Mouse (Mus musculus): ENCODE data around the gene Pgbd1. TPM values are rescaled to one million over a fixed set of nuclear protein-coding genes. Genes with fewer than 3 reads are reported as not detected.
"Not testable (repeated sequence)": the region's sequence is repeated elsewhere in the genome, so short reads cannot be mapped to it uniquely, and the experiment has no call there.

The Pgbd1 gene
- polyA plus RNA-seq, 1 experiment from 2014 or later = 4.6 TPM

- H3K4me1 ChIP-seq (ENCODE audit: control insufficient read depth, insufficient read depth, low read length) = peaks cover 4% of the 10 kb centered on the region; the same call in 1 of the 2 replicates
- WGBS = 77% methylated on average over 11 of the region's 11 CpGs
- no peak overlapping the region for H3K9ac ChIP-seq (ENCODE audit: low read depth, low read length)
- no peak for ATAC-seq
- H3K27ac ChIP-seq (ENCODE audit: low read length) = no peak overlapping the region
- H3K36me3 ChIP-seq (ENCODE audit: control insufficient read depth, insufficient read depth, low read length) = no peaks in the 10 kb centered on the region
- no peak overlapping the region for H3K4me2 ChIP-seq (ENCODE audit: low read length)
- no peak overlapping the region for H3K4me3 ChIP-seq (ENCODE audit: low read depth, low read length)
- no peaks in the 10 kb centered on the region; the same call in 1 of the 2 replicates for H3K27me3 ChIP-seq (ENCODE audit: control insufficient read depth, insufficient read depth, low read depth, low read length)
- H3K9me3 ChIP-seq (replicated peaks; ENCODE audit: control insufficient read depth, low read length, poor library complexity, severe bottlenecking) = no peaks in the 10 kb centered on the region
Measured at GRCm38 (mm10) chr13:21407341-21407740, 33.5 kb downstream of the Pgbd1 start.

DNA sequence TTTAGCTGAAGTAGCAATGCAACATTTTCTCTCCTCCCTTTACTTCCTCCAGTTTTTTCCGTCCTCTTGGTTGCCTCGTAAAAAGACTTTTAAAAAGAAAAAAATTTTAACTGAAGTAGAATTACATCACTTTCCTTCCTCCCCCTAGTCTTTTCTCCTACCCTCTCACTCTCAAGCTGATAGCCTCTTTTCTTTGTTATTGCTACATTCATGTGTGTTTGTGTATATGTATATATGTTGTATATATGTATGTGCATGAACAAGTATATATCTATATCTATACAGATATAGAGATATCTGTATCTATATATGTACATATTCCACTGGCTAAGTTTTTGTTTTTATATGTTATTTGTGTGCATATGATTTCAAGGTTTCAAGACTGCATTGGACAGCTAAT, 38.0 kb downstream of the Pgbd1 start:
- H3K9me3 ChIP-seq (replicated peaks; ENCODE audit: control insufficient read depth, low read length, poor library complexity, severe bottlenecking) = no peaks in the 10 kb centered on the region
- peak; percentile 53; the same call in 1 of the 2 replicates for ATAC-seq
- H3K4me3 ChIP-seq (ENCODE audit: low read depth, low read length) = peak overlapping the region; percentile 88
- peak overlapping the region; percentile 81; the same call in 1 of the 2 replicates for H3K27ac ChIP-seq (ENCODE audit: low read length)
- H3K4me2 ChIP-seq (ENCODE audit: low read length) = peak overlapping the region; percentile 71
- no peaks in the 10 kb centered on the region; the same call in 1 of the 2 replicates for H3K27me3 ChIP-seq (ENCODE audit: control insufficient read depth, insufficient read depth, low read depth, low read length)
- H3K9ac ChIP-seq (ENCODE audit: low read depth, low read length) = peak overlapping the region; percentile 86
- 0% methylated on average over 2 of the region's 2 CpGs for WGBS
- peaks cover 8% of the 10 kb centered on the region for H3K36me3 ChIP-seq (ENCODE audit: control insufficient read depth, insufficient read depth, low read length)
- H3K4me1 ChIP-seq (ENCODE audit: control insufficient read depth, insufficient read depth, low read length) = peaks cover 28% of the 10 kb centered on the region

DNA sequence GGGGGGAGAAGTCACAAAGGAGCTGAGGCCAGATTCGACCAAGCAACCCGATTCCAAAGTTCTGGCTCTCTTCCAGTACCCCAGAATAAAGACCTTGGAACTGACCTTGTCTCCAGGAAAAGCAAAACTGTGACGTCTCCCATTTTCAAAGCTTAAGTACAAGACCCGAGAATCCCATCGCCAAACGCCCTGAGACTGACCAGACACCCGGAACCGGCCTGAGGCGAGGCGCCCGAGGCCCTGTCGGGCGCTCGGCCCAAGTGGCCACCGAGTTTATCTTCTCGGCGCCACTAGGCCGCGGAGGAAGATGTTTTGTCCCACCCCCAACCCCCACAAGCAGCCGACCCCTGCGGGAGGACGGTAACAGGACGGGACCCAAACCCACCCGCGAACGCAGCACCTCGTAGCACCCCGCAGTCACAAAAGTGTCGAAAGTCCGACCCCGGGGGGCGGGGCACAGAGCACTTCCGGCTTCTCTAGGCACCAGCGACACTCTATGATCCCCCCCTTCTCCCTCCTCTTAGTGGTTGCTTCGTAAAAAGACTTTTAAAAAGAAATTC, 38.5 kb downstream of the Pgbd1 start, which contains the start of gene Zkscan3:
Gene Zkscan3 (minus strand): TSS at position 469 of the 560 bp plus-strand sequence.
- Histone ChIP-seq H3K9ac (ENCODE audit: low read depth, low read length) (peak within 1 kb of the TSS; percentile 86), H3K9me3 (replicated peaks; ENCODE audit: control insufficient read depth, low read length, poor library complexity, severe bottlenecking) (no peaks in the 10 kb centered on the region), H3K27ac (ENCODE audit: low read length) (peak within 1 kb of the TSS; percentile 81), H3K27me3 (ENCODE audit: control insufficient read depth, insufficient read depth, low read depth, low read length) (no peaks in the 10 kb centered on the region; the same call in 1 of the 2 replicates), H3K36me3 (ENCODE audit: control insufficient read depth, insufficient read depth, low read length) (peaks cover 8% of the 10 kb centered on the region), H3K4me3 (ENCODE audit: low read depth, low read length) (peak within 1 kb of the TSS; percentile 88), H3K4me2 (ENCODE audit: low read length) (peak within 1 kb of the TSS; percentile 71), H3K4me1 (ENCODE audit: control insufficient read depth, insufficient read depth, low read length) (peaks cover 25% of the 10 kb centered on the region)
- WGBS = under 1% methylated on average over 35 of the region's 35 CpGs
- ATAC-seq = peak; percentile 97

DNA sequence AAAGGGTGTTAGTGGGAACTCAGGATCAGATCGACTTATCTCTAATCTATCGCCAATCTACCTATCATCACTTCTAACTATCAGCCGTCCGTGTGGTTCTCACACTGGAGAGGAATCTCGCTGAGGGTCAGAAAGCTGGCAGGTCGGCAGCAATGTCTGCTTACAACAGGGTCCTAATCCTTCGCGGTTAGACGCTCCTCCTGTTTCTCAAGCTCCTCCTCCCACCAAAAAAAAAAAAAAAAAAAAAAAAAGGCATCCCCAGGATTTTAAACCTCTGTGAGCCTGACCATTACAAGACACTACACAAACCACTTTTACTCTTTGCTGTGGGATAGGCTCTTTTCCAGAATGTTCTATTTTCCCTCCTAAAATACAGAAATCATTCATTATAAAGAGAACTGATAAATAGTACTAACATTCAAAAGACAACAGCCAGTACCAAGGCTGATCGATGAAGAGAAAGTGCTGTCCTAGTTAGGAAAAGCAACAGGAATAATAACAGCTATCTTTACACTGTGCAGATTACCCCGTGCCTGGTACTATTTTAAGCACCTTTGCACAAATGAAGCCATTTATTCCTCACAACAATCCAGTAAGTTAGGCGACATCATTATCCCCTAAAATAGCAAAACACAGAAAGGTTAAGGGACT, 39.1 kb downstream of the Pgbd1 start:
- H3K27ac ChIP-seq (ENCODE audit: low read length) = peak overlapping the region; percentile 81; the same call in 1 of the 2 replicates
- ATAC-seq = peak; percentile 54

GRCm38 (mm10) chr13:21401166-21401565, 39.7 kb downstream of the Pgbd1 start:
- ATAC-seq = no peak
- Histone ChIP-seq H3K9me3 (replicated peaks; ENCODE audit: control insufficient read depth, low read length, poor library complexity, severe bottlenecking) (no peaks in the 10 kb centered on the region), H3K27ac (ENCODE audit: low read length) (no peak overlapping the region), H3K36me3 (ENCODE audit: control insufficient read depth, insufficient read depth, low read length) (peaks cover 8% of the 10 kb centered on the region), H3K4me2 (ENCODE audit: low read length) (peak overlapping the region; percentile 71), H3K27me3 (ENCODE audit: control insufficient read depth, insufficient read depth, low read depth, low read length) (no peaks in the 10 kb centered on the region), H3K9ac (ENCODE audit: low read depth, low read length) (no peak overlapping the region), H3K4me1 (ENCODE audit: control insufficient read depth, insufficient read depth, low read length) (peaks cover 25% of the 10 kb centered on the region), H3K4me3 (ENCODE audit: low read depth, low read length) (peak overlapping the region; percentile 88)
- WGBS = 84% methylated on average over 3 of the region's 3 CpGs

More for the DNA sequence above, 39.1 kb downstream of the Pgbd1 start:
- Histone ChIP-seq H3K4me2 (ENCODE audit: low read length) (peak overlapping the region; percentile 71), H3K9ac (ENCODE audit: low read depth, low read length) (peak overlapping the region; percentile 86), H3K4me1 (ENCODE audit: control insufficient read depth, insufficient read depth, low read length) (peaks cover 25% of the 10 kb centered on the region), H3K27me3 (ENCODE audit: control insufficient read depth, insufficient read depth, low read depth, low read length) (no peaks in the 10 kb centered on the region; the same call in 1 of the 2 replicates), H3K36me3 (ENCODE audit: control insufficient read depth, insufficient read depth, low read length) (peaks cover 8% of the 10 kb centered on the region), H3K9me3 (replicated peaks; ENCODE audit: control insufficient read depth, low read length, poor library complexity, severe bottlenecking) (no peaks in the 10 kb centered on the region), H3K4me3 (ENCODE audit: low read depth, low read length) (peak overlapping the region; percentile 88)
- WGBS = 12% methylated on average over 12 of the region's 12 CpGs

DNA sequence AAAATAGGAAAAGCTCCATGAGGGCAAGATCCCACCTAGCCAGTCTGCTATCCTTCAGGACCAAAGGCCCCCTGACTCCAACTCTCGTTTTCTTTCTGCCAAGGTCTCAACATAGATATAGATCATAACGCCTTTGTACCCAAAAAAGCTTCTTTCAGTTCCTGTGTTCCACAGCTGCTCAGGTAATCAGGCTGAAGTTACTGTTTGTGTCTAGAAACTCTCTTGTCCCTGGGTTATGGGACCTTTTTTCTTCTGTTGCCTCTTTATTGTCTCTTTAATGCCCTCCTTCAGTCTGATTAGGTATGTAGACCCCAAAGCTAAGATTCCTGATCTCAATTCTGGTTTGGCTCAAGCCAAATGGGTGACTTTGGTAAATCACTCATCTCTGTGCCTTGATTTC, 43.4 kb downstream of the Pgbd1 start:
- H3K9me3 ChIP-seq (replicated peaks; ENCODE audit: control insufficient read depth, low read length, poor library complexity, severe bottlenecking) = no peaks in the 10 kb centered on the region
- no peak overlapping the region for H3K9ac ChIP-seq (ENCODE audit: low read depth, low read length)
- H3K27ac ChIP-seq (ENCODE audit: low read length) = no peak overlapping the region
- peaks cover 24% of the 10 kb centered on the region for H3K36me3 ChIP-seq (ENCODE audit: control insufficient read depth, insufficient read depth, low read length)
- no peak for ATAC-seq
- H3K4me1 ChIP-seq (ENCODE audit: control insufficient read depth, insufficient read depth, low read length) = peaks cover 25% of the 10 kb centered on the region
- H3K4me3 ChIP-seq (ENCODE audit: low read depth, low read length) = no peak overlapping the region
- no peaks in the 10 kb centered on the region for H3K27me3 ChIP-seq (ENCODE audit: control insufficient read depth, insufficient read depth, low read depth, low read length)
- WGBS = 95% methylated on average over 2 of the region's 2 CpGs
- H3K4me2 ChIP-seq (ENCODE audit: low read length) = no peak overlapping the region

DNA sequence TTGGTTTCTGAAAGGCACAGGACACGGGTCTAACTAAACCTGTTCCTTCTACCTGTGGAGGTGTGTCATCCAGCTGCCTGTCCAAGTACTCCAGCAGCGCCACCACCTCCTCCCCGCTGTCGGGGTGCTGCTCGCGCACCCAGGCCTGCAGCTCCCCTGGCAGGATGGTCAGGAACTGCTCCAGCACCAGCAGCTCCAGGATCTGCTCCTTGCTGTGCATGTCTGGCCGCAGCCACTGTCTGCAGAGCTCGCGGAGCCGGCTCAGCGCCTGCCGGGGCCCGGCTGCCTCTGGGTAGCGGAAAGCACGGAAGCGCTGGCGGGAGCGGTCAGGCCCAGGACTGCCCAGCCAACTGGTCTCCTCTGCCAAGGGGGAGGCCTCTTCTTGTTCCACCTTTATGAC, 44.8 kb downstream of the Pgbd1 start:
- not testable (repeated sequence) for H3K4me3 ChIP-seq (ENCODE audit: low read depth, low read length); H3K4me2 ChIP-seq (ENCODE audit: low read length); H3K9me3 ChIP-seq (replicated peaks; ENCODE audit: control insufficient read depth, low read length, poor library complexity, severe bottlenecking); H3K27me3 ChIP-seq (ENCODE audit: control insufficient read depth, insufficient read depth, low read depth, low read length); H3K9ac ChIP-seq (ENCODE audit: low read depth, low read length); H3K27ac ChIP-seq (ENCODE audit: low read length)
- peaks cover 18% of the 10 kb centered on the region for H3K4me1 ChIP-seq (ENCODE audit: control insufficient read depth, insufficient read depth, low read length)
- 96% methylated on average over 18 of the region's 18 CpGs for WGBS
- peak; percentile 56; the same call in 1 of the 2 replicates for ATAC-seq
- peaks cover 36% of the 10 kb centered on the region for H3K36me3 ChIP-seq (ENCODE audit: control insufficient read depth, insufficient read depth, low read length)

DNA sequence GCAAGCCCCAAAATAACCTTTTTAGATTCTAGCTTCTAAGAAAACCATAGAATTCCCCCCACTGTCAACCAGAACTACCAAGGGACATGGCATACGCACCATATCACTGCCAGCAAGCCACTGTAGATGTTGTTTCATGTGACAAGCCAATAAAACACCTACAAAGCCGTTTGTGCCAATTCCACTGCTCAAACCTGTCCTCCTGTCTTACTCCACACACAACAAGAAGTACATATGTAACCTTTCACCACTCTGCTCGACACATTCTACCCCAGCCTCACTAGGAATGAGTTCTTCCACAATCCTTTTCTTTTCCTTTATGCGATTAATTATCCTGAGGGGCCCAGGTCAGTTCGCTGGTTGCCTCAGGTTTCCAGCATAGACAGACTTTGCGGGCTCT, 45.2 kb downstream of the Pgbd1 start:
- Histone ChIP-seq H3K27ac (ENCODE audit: low read length) (no peak overlapping the region), H3K9ac (ENCODE audit: low read depth, low read length) (no peak overlapping the region), H3K4me3 (ENCODE audit: low read depth, low read length) (no peak overlapping the region), H3K36me3 (ENCODE audit: control insufficient read depth, insufficient read depth, low read length) (peaks cover 37% of the 10 kb centered on the region), H3K4me2 (ENCODE audit: low read length) (no peak overlapping the region), H3K27me3 (ENCODE audit: control insufficient read depth, insufficient read depth, low read depth, low read length) (no peaks in the 10 kb centered on the region), H3K9me3 (replicated peaks; ENCODE audit: control insufficient read depth, low read length, poor library complexity, severe bottlenecking) (no peaks in the 10 kb centered on the region), H3K4me1 (ENCODE audit: control insufficient read depth, insufficient read depth, low read length) (peaks cover 15% of the 10 kb centered on the region)
- ATAC-seq = no peak
- 96% methylated on average over 6 of the region's 6 CpGs for WGBS

GRCm38 (mm10) chr13:21395211-21395610, 45.6 kb downstream of the Pgbd1 start:
- H3K36me3 ChIP-seq (ENCODE audit: control insufficient read depth, insufficient read depth, low read length) = peaks cover 37% of the 10 kb centered on the region
- no peak overlapping the region for H3K27ac ChIP-seq (ENCODE audit: low read length)

More at GRCm38 (mm10) chr13:21395211-21395610, 45.6 kb downstream of the Pgbd1 start:
- Histone ChIP-seq H3K27me3 (ENCODE audit: control insufficient read depth, insufficient read depth, low read depth, low read length) (no peaks in the 10 kb centered on the region), H3K9ac (ENCODE audit: low read depth, low read length) (no peak overlapping the region), H3K4me2 (ENCODE audit: low read length) (no peak overlapping the region), H3K4me1 (ENCODE audit: control insufficient read depth, insufficient read depth, low read length) (peaks cover 12% of the 10 kb centered on the region), H3K4me3 (ENCODE audit: low read depth, low read length) (no peak overlapping the region), H3K9me3 (replicated peaks; ENCODE audit: control insufficient read depth, low read length, poor library complexity, severe bottlenecking) (no peaks in the 10 kb centered on the region)
- WGBS = 100% methylated on average over 1 of the region's 1 CpGs
- ATAC-seq = no peak

All from midbrain, embryonic 16.5 days (tissue).